Mouse (Mus musculus) midbrain, embryonic 10.5 days (tissue): ENCODE measurements at regions not wholly inside any gene's neighbourhood (a gene's known extent, or its start where the extent isn't known, plus 50 kb on each side); places are given as distances from the start of the nearest gene placed in this dataset.

ENCODE experiments used
- DNase-seq: peaks from one replicate; pipeline ENCODE4 v3.0.0-alpha.2; 2017; ENCODE audit warnings: low spot score
- H3K27ac ChIP-seq: fragments of 300-500 bp; sonication (generic); replicated peaks from 2 replicates; pipeline ENCODE4 v1.5.1; 2016; ENCODE audit warnings: mild to moderate bottlenecking
- H3K27me3 ChIP-seq: fragments of 300-500 bp; sonication (generic); 2 replicates; pipeline ENCODE4 v1.6.1; 2016; ENCODE audit warnings: low read depth, mild to moderate bottlenecking; ENCODE audit not compliant: poor library complexity, severe bottlenecking
- H3K36me3 ChIP-seq: fragments of 300-500 bp; sonication (generic); 2 replicates; pipeline ENCODE4 v1.6.1; 2016; ENCODE audit warnings: mild to moderate bottlenecking, moderate library complexity
- H3K4me1 ChIP-seq: fragments of 300-500 bp; sonication (generic); 2 replicates; pipeline ENCODE4 v1.6.1; 2016
- H3K4me3 ChIP-seq: fragments of 300-500 bp; sonication (generic); 2 replicates; pipeline ENCODE4 v1.5.1; 2016; ENCODE audit warnings: mild to moderate bottlenecking, moderate library complexity
- H3K9me3 ChIP-seq: fragments of 300-500 bp; sonication (generic); replicated peaks from 2 replicates; pipeline ENCODE4 v1.6.1; 2016; ENCODE audit warnings: mild to moderate bottlenecking
- WGBS: fragments of 180-500 bp; shearing (Covaris S2); methylation state at CpG from one replicate; pipeline ENCODE4 v1.1.7; 2016; 5-methylcytosine and 5-hydroxymethylcytosine counted together

GRCm38 (mm10) chr16:21323446-21324034 lies 99.4 kb upstream of the Vps8 start:
- H3K27ac ChIP-seq: peak overlapping the region; percentile 33; the same call in 1 of the 2 replicates
- H3K9me3 ChIP-seq: no peaks in the 10 kb centered on the region
- peaks cover 16% of the 10 kb centered on the region for H3K4me1 ChIP-seq
- no peak for DNase-seq
- WGBS: 66% methylated on average over 3 of the region's 3 CpGs
- H3K4me3 ChIP-seq: no peak overlapping the region
- H3K27me3 ChIP-seq: peaks cover 39% of the 10 kb centered on the region
- no peaks in the 10 kb centered on the region for H3K36me3 ChIP-seq

- 94% methylated on average over 4 of the region's 4 CpGs for WGBS
- Histone ChIP-seq H3K4me1 (peaks cover 27% of the 10 kb centered on the region), H3K27ac (no peak overlapping the region), H3K9me3 (no peaks in the 10 kb centered on the region), H3K27me3 (peaks cover 2% of the 10 kb centered on the region), H3K4me3 (no peak overlapping the region), H3K36me3 (peaks cover 4% of the 10 kb centered on the region; the same call in 1 of the 2 replicates)
- no peak for DNase-seq
Measured at GRCm38 (mm10) chr16:21327969-21328368, 94.9 kb upstream of the Vps8 start.

- H3K27ac ChIP-seq: no peak overlapping the region
- H3K9me3 ChIP-seq: no peaks in the 10 kb centered on the region
- no peak overlapping the region for H3K4me3 ChIP-seq
- H3K36me3 ChIP-seq: peaks cover 4% of the 10 kb centered on the region; the same call in 1 of the 2 replicates
- no peaks in the 10 kb centered on the region; the same call in 1 of the 2 replicates for H3K27me3 ChIP-seq
- WGBS: 90% methylated on average over 6 of the region's 6 CpGs
- H3K4me1 ChIP-seq: peaks cover 34% of the 10 kb centered on the region
- no peak for DNase-seq
Measured at GRCm38 (mm10) chr16:21329199-21329598, 93.7 kb upstream of the Vps8 start.

GRCm38 (mm10) chr16:21331229-21331628 lies 91.7 kb upstream of the Vps8 start:
- H3K4me3 ChIP-seq: peak overlapping the region; percentile 20; the same call in 1 of the 2 replicates
- peaks cover 32% of the 10 kb centered on the region for H3K4me1 ChIP-seq
- DNase-seq: no peak
- H3K36me3 ChIP-seq: peaks cover 4% of the 10 kb centered on the region; the same call in 1 of the 2 replicates
- WGBS: 91% methylated on average over 5 of the region's 5 CpGs
- H3K27ac ChIP-seq: no peak overlapping the region
- H3K9me3 ChIP-seq: no peaks in the 10 kb centered on the region
- H3K27me3 ChIP-seq: peaks cover 10% of the 10 kb centered on the region; the same call in 1 of the 2 replicates

- WGBS: 72% methylated on average over 7 of the region's 7 CpGs
- Histone ChIP-seq H3K36me3 (peaks cover 4% of the 10 kb centered on the region; the same call in 1 of the 2 replicates), H3K4me3 (peak overlapping the region; percentile 61), H3K4me1 (peaks cover 32% of the 10 kb centered on the region), H3K27ac (peak overlapping the region; percentile 94), H3K9me3 (no peaks in the 10 kb centered on the region), H3K27me3 (peaks cover 20% of the 10 kb centered on the region; the same call in 1 of the 2 replicates)
- no peak for DNase-seq
Measured at GRCm38 (mm10) chr16:21332411-21332810, 90.5 kb upstream of the Vps8 start.

- peaks cover 4% of the 10 kb centered on the region; the same call in 1 of the 2 replicates for H3K36me3 ChIP-seq
- no peaks in the 10 kb centered on the region for H3K9me3 ChIP-seq
- 2% methylated on average over 14 of the region's 14 CpGs for WGBS
- peak overlapping the region; percentile 61 for H3K4me3 ChIP-seq
- H3K4me1 ChIP-seq: peaks cover 32% of the 10 kb centered on the region
- H3K27me3 ChIP-seq: peaks cover 23% of the 10 kb centered on the region; the same call in 1 of the 2 replicates
- H3K27ac ChIP-seq: peak overlapping the region; percentile 94
- DNase-seq: no peak
Measured at GRCm38 (mm10) chr16:21332862-21333222, 90.1 kb upstream of the Vps8 start.

- WGBS: 1% methylated on average over 44 of the region's 44 CpGs
- peak overlapping the region; percentile 94 for H3K27ac ChIP-seq
- H3K4me3 ChIP-seq: peak overlapping the region; percentile 61
- peaks cover 32% of the 10 kb centered on the region for H3K4me1 ChIP-seq
- peaks cover 29% of the 10 kb centered on the region; the same call in 1 of the 2 replicates for H3K27me3 ChIP-seq
- no peaks in the 10 kb centered on the region for H3K9me3 ChIP-seq
- DNase-seq: peak; percentile 93
- H3K36me3 ChIP-seq: peaks cover 4% of the 10 kb centered on the region; the same call in 1 of the 2 replicates
Measured at GRCm38 (mm10) chr16:21333223-21333951, 89.5 kb upstream of the Vps8 start.

GRCm38 (mm10) chr16:21339061-21339459 lies 83.9 kb upstream of the Vps8 start:
- Histone ChIP-seq H3K9me3 (no peaks in the 10 kb centered on the region), H3K27ac (peak overlapping the region; percentile 81), H3K27me3 (peaks cover 51% of the 10 kb centered on the region; the same call in 1 of the 2 replicates), H3K4me3 (no peak overlapping the region), H3K36me3 (no peaks in the 10 kb centered on the region), H3K4me1 (peaks cover 18% of the 10 kb centered on the region)
- no peak for DNase-seq
- 87% methylated on average over 6 of the region's 6 CpGs for WGBS

GRCm38 (mm10) chr16:21339460-21340081 lies 83.3 kb upstream of the Vps8 start:
- DNase-seq: peak; percentile 36
- no peaks in the 10 kb centered on the region for H3K36me3 ChIP-seq
- H3K27ac ChIP-seq: peak overlapping the region; percentile 81
- no peaks in the 10 kb centered on the region for H3K9me3 ChIP-seq
- H3K4me1 ChIP-seq: peaks cover 16% of the 10 kb centered on the region
- WGBS: 33% methylated on average over 11 of the region's 11 CpGs
- H3K4me3 ChIP-seq: no peak overlapping the region
- H3K27me3 ChIP-seq: peaks cover 51% of the 10 kb centered on the region; the same call in 1 of the 2 replicates

GRCm38 (mm10) chr16:21340136-21340535 lies 82.8 kb upstream of the Vps8 start:
- no peak for DNase-seq
- H3K36me3 ChIP-seq: no peaks in the 10 kb centered on the region
- WGBS: 42% methylated on average over 7 of the region's 7 CpGs

GRCm38 (mm10) chr16:21349869-21350268 lies 73.0 kb upstream of the Vps8 start:
- Histone ChIP-seq H3K9me3 (no peaks in the 10 kb centered on the region), H3K36me3 (no peaks in the 10 kb centered on the region), H3K4me1 (peaks cover 6% of the 10 kb centered on the region; the same call in 1 of the 2 replicates), H3K4me3 (no peak overlapping the region), H3K27ac (no peak overlapping the region), H3K27me3 (no peaks in the 10 kb centered on the region)
- DNase-seq: no peak
- WGBS: 73% methylated on average over 1 of the region's 1 CpGs

More at GRCm38 (mm10) chr16:21340136-21340535, 82.8 kb upstream of the Vps8 start:
- H3K4me1 ChIP-seq: peaks cover 16% of the 10 kb centered on the region
- H3K27me3 ChIP-seq: peaks cover 50% of the 10 kb centered on the region; the same call in 1 of the 2 replicates
- no peaks in the 10 kb centered on the region for H3K9me3 ChIP-seq
- H3K27ac ChIP-seq: peak overlapping the region; percentile 81
- H3K4me3 ChIP-seq: no peak overlapping the region

GRCm38 (mm10) chr16:21351289-21351688 lies 71.6 kb upstream of the Vps8 start:
- Histone ChIP-seq H3K4me1 (peaks cover 6% of the 10 kb centered on the region; the same call in 1 of the 2 replicates), H3K27me3 (no peaks in the 10 kb centered on the region), H3K36me3 (no peaks in the 10 kb centered on the region), H3K4me3 (no peak overlapping the region), H3K9me3 (no peaks in the 10 kb centered on the region), H3K27ac (no peak overlapping the region)
- no peak for DNase-seq
- 90% methylated on average over 3 of the region's 3 CpGs for WGBS
